Mouse (Mus musculus) kidney, adult 2 months (tissue): ENCODE results near the gene Crebl2.

Experiments used
- CTCF ChIP-seq: fragments of 200-500 bp; conservative IDR thresholded peaks from 2 replicates; pipeline ENCODE4 v1.5.1; 2011; ENCODE audit warnings: low read depth, mild to moderate bottlenecking, control low read depth, low read length, moderate library complexity, mixed read lengths; ENCODE audit not compliant: insufficient read depth, insufficient read length
- POLR2A ChIP-seq: fragments of 200-500 bp; IDR thresholded peaks from one replicate; pipeline ENCODE4 v1.6.1; 2011; ENCODE audit warnings: low read depth, low read length, control low read depth

DNA sequence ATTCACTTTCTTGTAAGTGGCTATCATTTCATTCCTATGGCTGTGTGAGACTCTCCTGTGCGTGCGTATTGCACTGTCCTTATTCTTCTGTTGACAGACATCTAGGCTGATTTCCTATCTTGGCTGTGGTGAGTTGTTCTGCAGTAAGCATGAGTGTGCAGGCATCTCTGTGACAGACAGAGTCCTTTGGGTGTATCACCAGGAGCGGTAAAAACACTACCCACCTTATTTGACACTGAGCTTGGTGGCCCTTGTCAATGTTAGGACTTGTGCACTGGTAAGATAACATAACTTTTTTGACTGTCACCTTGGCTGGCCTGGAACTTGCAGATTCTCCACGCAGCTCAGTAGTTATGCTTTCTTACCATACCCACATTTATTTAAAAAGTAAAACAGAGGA is 40.9 kb downstream of the Crebl2 start:
- TF ChIP-seq CTCF (no peak), POLR2A (no peak)
